In genomic region chr4:87944320-87944719, GRCm38 (mm10) we compare ENCODE assay signal across 17 mouse cellular contexts.
A peak's percentile ranks its signal among the peaks of the same experiment; 100 is the strongest.
DNase-seq lines count a peak whose midpoint lies in the region; ATAC-seq and TF ChIP-seq lines count a peak whose summit lies in the region.
"Had no signal": no experiment of that assay in that cellular context is flagged by ENCODE, and none has a peak within 500 bp of the region (broad histone marks: within the 10 kb centered on the region; RNA-seq: fewer than 3 reads in every experiment).

No protein-coding gene starts in this region.

- dilution Hi-C loops in CH12.LX (cut with MboI; ENCODE audit: extremely low pct_ligation_motif_present, extremely low pct_unique_long_range_greater_than_20kb, low sequenced_read_pairs) = no loop called here

- H3K27me3 ChIP-seq in heart, adult 2 months (ENCODE audit: control insufficient read depth, insufficient read depth, low read length) = no peaks in the 10 kb centered on the region
- no peaks in the 10 kb centered on the region for H3K27me3 ChIP-seq in CH12.LX (replicated peaks)
- H3K27me3 ChIP-seq: forebrain, embryonic 13.5 days; hindbrain, embryonic 15.5 days; kidney, embryonic 15.5 days; liver, embryonic 12.5 days; lung, embryonic 15.5 days; neural tube, embryonic 15.5 days had no signal

- H3K79me2 ChIP-seq in heart, adult 2 months (replicated peaks; ENCODE audit: control insufficient read depth, insufficient read depth, low read length) = no peaks in the 10 kb centered on the region; the same call in 1 of the 2 replicates
- no peaks in the 10 kb centered on the region for H3K79me2 ChIP-seq in CH12.LX (replicated peaks; ENCODE audit: control insufficient read depth, extremely low read depth, insufficient read depth, poor library complexity, severe bottlenecking)

- no peak overlapping the region for H3K4me2 ChIP-seq in CH12.LX (ENCODE audit: insufficient read depth, low read depth, poor library complexity, severe bottlenecking)
- H3K4me2 ChIP-seq: forebrain, embryonic 13.5 days; hindbrain, embryonic 15.5 days; kidney, embryonic 15.5 days; liver, embryonic 12.5 days; lung, embryonic 15.5 days; neural tube, embryonic 15.5 days had no signal

- TF ChIP-seq EP300 in heart, adult 2 months (IDR thresholded peaks at IDR 0.05; ENCODE audit: insufficient read depth, low read depth, low read length) = no peak
- TF ChIP-seq EP300 in CH12.LX (IDR thresholded peaks at IDR 0.05; ENCODE audit: low read length) = peak; percentile 35; the same call in 1 of the 2 replicates

- no peak for TF ChIP-seq RAD21 in CH12.LX (IDR thresholded peaks at IDR 0.05; ENCODE audit: low read depth, low read length)

- no peak for TF ChIP-seq POLR2A in heart, adult 2 months (IDR thresholded peaks at IDR 0.05; ENCODE audit: insufficient read depth, low read depth, low read length)
- no peak for TF ChIP-seq POLR2A in CH12.LX (IDR thresholded peaks at IDR 0.05; ENCODE audit: low read depth, low read length)

- no peak overlapping the region for H3K9ac ChIP-seq in heart, adult 2 months (ENCODE audit: low read depth, low read length)
- H3K9ac ChIP-seq in CH12.LX (ENCODE audit: insufficient read depth, low read depth) = no peak overlapping the region
- H3K9ac ChIP-seq: forebrain, embryonic 13.5 days; hindbrain, embryonic 15.5 days; kidney, embryonic 15.5 days; liver, embryonic 12.5 days; lung, embryonic 15.5 days; neural tube, embryonic 15.5 days had no signal

- in situ Hi-C loops in CH12.LX (cut with MboI; ENCODE audit: low pct_ligation_motif_present, low pct_unique_long_range_greater_than_20kb, low sequenced_read_pairs) = no loop called here

- H3K9me3 ChIP-seq in CH12.LX (replicated peaks; ENCODE audit: low read length) = no peaks in the 10 kb centered on the region
- H3K9me3 ChIP-seq: forebrain, embryonic 13.5 days; hindbrain, embryonic 15.5 days; kidney, embryonic 15.5 days; liver, embryonic 12.5 days; lung, embryonic 15.5 days; neural tube, embryonic 15.5 days had no signal

- peaks cover 1% of the 10 kb centered on the region; the same call in 1 of the 2 replicates for H3K4me1 ChIP-seq in heart, adult 2 months (ENCODE audit: control insufficient read depth, insufficient read depth, low read length)
- peaks cover 5 to 14% of the 10 kb centered on the region in 2 experiments; a peak in 2 of 4 replicates for H3K4me1 ChIP-seq in CH12.LX (ENCODE audit: control insufficient read depth in 1 of 2, insufficient read depth in 2 of 2)
- H3K4me1 ChIP-seq: kidney, embryonic 15.5 days; liver, embryonic 12.5 days; lung, embryonic 15.5 days had no signal

- WGBS in heart, adult 2 months = 58% methylated on average over 3 of the region's 3 CpGs

- ATAC-seq in megakaryocyte, adult 5-6 weeks (ENCODE audit: poor library complexity, severe bottlenecking) = peak; percentile 95
- ATAC-seq: forebrain, embryonic 13.5 days; liver, embryonic 12.5 days had no signal

- no peaks in the 10 kb centered on the region for H3K36me3 ChIP-seq in heart, adult 2 months (ENCODE audit: control insufficient read depth, insufficient read depth, low read length)
- H3K36me3 ChIP-seq in CH12.LX (replicated peaks in 1 of 2; ENCODE audit: control insufficient read depth in 1 of 2, insufficient read depth in 1 of 2, low read length in 1 of 2) = no peaks in the 10 kb centered on the region
- H3K36me3 ChIP-seq: hindbrain, embryonic 15.5 days; kidney, embryonic 15.5 days; liver, embryonic 12.5 days; lung, embryonic 15.5 days; neural tube, embryonic 15.5 days had no signal

- intact Hi-C loops in heart, adult 2 months (cut with DNase I) = no loop called here

- DNase-seq in heart, adult 11 months = peak; percentile 64
- no peak for DNase-seq in heart, adult 2 months
- DNase-seq in A20 (ENCODE audit: low read depth, low spot score) = peak; percentile 74
- peak; percentile 27 for DNase-seq in CH12.LX (ENCODE audit: extremely low read depth)
- DNase-seq in urinary bladder, adult 18-20 months (ENCODE audit: low spot score in 2 of 2) = no peak
- DNase-seq in embryo, embryonic 11 days = no peak
- DNase-seq: cerebellum, adult 11 months; gastrocnemius, adult 2 months; heart, postnatal 10 days; right cerebral cortex, adult 18-20 months had no signal

- TF ChIP-seq CTCF in heart, adult 2 months (IDR thresholded peaks at IDR 0.05) = no peak
- no peak for TF ChIP-seq CTCF in CH12.LX (conservative IDR thresholded peaks at IDR 0.05 in 1 of 2, IDR thresholded peaks at IDR 0.05 in 1 of 2; ENCODE audit: low read depth in 2 of 2, low read length in 2 of 2)

- H3K4me3 ChIP-seq in heart, adult 2 months = no peak overlapping the region
- no peak overlapping the region for H3K4me3 ChIP-seq in CH12.LX (replicated peaks in 1 of 3; ENCODE audit: low read depth in 2 of 3, low read length in 2 of 3, poor library complexity in 1 of 3)
- H3K4me3 ChIP-seq: forebrain, embryonic 13.5 days; gastrocnemius, adult 2 months; hindbrain, embryonic 15.5 days; kidney, embryonic 15.5 days; liver, embryonic 12.5 days; lung, embryonic 15.5 days; neural tube, embryonic 15.5 days had no signal

- no peak overlapping the region for H3K27ac ChIP-seq in heart, adult 2 months
- no peak overlapping the region for H3K27ac ChIP-seq in CH12.LX (ENCODE audit: insufficient read depth, low read depth)
- H3K27ac ChIP-seq: forebrain, embryonic 13.5 days; gastrocnemius, adult 2 months; hindbrain, embryonic 15.5 days; kidney, embryonic 15.5 days; liver, embryonic 12.5 days; lung, embryonic 15.5 days had no signal

TF ChIP-seq in CH12.LX, 34 proteins besides CTCF, POLR2A, EP300 and RAD21:
- TF ChIP-seq ZNF384 (IDR thresholded peaks at IDR 0.05; ENCODE audit: low read depth, low read length) (peak; percentile 75), PAX5 (IDR thresholded peaks at IDR 0.05; ENCODE audit: low read length) (no peak), TBP (conservative IDR thresholded peaks at IDR 0.05; ENCODE audit: low read depth, low read length) (no peak), E2F4 (IDR thresholded peaks at IDR 0.05; ENCODE audit: insufficient replicate concordance, low read depth, low read length) (no peak), MEF2A (IDR thresholded peaks at IDR 0.05; ENCODE audit: borderline replicate concordance, low read depth, low read length) (no peak), IRF4 (IDR thresholded peaks at IDR 0.05; ENCODE audit: low read depth, low read length) (peak; percentile 56), BHLHE40 (IDR thresholded peaks at IDR 0.05; ENCODE audit: low read depth, low read length) (no peak), SMC3 (IDR thresholded peaks at IDR 0.05; ENCODE audit: low read depth, low read length) (no peak), ZC3H11A (IDR thresholded peaks at IDR 0.05; ENCODE audit: low read depth, low read length) (no peak), MAZ (IDR thresholded peaks at IDR 0.05; ENCODE audit: low read depth, low read length) (no peak), UBTF (IDR thresholded peaks at IDR 0.05; ENCODE audit: low read depth, low read length) (no peak), CHD2 (IDR thresholded peaks at IDR 0.05; ENCODE audit: low read length) (no peak), JUND (conservative IDR thresholded peaks at IDR 0.05; ENCODE audit: low read depth, low read length) (no peak)

Comparison
In these comparisons a context has a peak if more than half of its experiments do, and no peak if none do; other contexts are left out.
1. DNase-seq: peak in heart, adult 11 months (single experiment), A20 (single experiment) and CH12.LX (single experiment); none in heart, adult 2 months (0 of 2), urinary bladder, adult 18-20 months (0 of 2) and embryo, embryonic 11 days (single experiment).